Mouse (Mus musculus) ovary, postnatal 10 days (tissue): ENCODE measurements at regions not wholly inside any gene's neighbourhood (a gene's known extent, or its start where the extent isn't known, plus 50 kb on each side); places are given as distances from the start of the nearest gene placed in this dataset.

ENCODE experiments used
- DNase-seq: peaks from one replicate; pipeline ENCODE4 v3.0.0; 2022; ENCODE audit warnings: low spot score

DNA sequence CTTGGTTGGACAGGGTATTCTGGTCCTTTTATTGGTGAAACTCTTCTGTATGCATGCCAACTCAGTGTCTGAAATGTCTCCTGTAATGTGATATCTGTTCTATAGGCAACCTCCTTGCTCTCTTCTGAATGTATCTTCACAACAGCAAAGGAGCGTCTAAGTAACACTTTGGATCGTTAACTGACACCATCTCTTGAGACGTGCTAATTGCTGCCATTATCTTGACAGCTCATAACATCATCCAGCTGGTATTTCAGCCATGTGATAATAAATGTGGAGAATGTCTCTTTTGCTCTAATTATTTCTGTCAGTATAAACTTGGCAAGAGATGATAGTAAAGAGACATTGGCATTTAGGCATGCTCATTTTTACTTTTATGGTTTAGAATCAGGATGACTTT, 68.8 kb upstream of the Col8a1 start:
- no peak for DNase-seq

DNA sequence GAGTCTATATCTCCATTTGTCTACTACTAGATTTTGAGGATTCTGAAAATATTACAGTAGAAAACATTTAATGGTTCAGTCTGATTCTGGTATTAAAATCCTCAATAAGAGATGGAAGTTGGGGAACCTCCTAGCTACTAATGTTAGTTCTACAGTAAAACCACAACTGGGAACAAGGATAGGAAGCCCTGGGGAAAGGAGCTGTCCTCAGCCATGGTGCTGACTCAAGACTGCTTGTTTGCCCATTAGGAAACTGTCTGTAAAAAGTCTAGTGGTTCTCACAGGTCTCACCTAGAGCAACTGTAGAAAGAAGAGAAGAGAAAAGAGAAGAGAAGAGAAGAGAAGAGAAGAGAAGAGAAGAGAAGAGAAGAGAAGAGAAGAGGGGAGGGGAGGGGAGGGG, 90.9 kb upstream of the Col8a1 start:
- DNase-seq = no peak

DNA sequence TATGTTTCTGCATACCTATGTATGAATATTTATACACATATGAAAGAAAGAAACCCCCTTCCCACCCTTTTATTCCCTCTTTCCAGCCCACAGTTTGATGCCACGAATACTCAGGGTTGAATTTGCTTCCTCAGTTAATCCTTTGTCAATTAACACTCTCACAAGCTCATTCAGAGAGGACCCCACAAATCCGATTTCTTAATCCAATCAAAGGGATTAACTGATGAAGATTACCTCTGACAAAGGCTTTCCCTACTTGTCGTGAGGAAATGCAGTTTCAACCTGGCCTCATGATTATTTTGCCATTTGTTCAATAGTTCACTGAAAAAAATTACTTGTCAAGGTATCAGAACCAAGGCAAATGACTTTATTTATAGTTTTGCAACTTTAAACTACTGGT, 91.8 kb upstream of the Col8a1 start:
- DNase-seq = no peak

DNA sequence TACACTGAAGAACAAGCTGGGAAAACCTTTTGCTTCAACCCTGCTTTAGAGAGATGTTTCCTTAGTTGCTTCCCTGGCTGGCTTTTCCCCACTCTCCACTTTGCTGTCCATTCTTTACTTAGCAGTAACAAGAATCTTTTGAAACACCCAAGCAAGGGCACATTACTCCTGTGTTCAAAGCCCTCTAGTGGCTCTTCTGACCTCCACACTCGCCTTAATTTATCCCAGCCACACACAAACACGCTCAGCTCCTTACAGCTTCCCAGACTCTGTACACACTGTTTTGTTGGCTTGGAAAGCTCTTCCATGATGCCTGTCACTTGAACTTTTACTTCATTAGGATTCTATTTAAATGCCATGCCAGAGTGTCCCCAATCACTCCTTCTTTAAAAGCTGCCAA, 97.3 kb upstream of the Col8a1 start:
- DNase-seq = no peak

DNA sequence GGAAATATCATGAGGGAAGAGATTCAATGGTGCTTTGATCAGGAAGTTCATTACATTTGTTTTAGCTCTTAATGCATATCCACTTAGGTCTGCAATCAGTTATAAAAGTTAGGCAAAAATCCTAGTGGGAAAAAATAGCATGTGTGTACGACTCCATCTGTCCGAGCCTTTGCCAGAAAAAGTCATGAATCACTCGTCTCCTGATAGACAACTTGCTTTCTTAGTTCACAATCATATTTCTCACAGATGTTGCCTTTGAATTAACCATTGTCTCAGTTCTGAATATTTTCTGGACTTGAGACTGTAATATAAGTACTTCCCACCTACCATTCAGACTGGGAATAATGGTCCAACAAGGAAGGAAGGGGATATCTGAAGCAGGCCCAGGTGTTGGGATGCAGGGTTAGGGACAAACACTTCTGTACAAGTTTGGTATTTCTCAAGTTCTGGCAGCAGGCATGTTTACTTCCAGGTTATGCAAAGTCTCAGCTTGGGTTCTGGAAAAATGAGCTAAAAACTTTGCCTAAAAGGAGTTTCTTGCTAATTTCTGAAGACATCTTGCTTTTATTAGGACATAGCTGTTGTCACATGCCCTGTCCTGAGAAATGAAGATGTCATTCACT, 98.4 kb upstream of the Col8a1 start:
- no peak for DNase-seq

DNA sequence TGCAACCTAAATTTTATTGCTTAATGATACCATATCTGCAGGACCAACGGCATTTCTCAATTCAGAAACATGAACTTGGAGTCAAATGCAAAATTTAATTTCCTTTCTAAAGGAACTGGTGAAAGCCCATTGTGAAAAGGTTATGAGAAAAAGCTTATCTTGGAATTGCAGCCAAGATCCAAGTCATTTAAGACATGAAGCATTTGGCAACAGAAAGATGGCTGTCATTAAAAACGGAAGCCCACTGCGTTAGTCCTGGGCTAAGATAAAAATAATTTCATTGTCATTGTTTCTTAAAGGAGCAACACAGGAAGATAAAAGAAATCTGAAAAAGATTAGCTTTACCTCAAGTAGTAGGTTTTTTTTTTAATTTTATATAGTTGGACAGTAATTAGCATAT, 99.2 kb upstream of the Col8a1 start:
- DNase-seq = no peak

DNA sequence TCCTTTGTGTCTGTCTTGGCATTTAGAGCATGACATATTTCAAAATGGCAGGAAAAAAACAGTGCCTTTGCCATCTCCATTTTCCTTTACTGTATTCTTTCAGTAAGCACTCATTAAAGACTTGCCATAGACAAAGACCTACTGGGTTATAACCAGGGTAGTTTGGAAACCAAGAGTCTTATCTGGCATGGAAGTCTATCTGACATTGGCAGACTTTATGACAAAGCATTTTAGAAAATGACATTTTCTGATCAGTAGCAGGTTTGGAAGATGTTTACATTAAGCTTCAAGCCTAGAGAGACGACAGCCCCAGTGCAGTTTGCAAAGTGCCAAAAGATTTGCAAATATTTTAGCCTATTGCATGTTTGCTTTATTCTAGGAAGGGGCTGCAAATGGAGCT, 102.5 kb upstream of the Col8a1 start:
- DNase-seq = no peak

DNA sequence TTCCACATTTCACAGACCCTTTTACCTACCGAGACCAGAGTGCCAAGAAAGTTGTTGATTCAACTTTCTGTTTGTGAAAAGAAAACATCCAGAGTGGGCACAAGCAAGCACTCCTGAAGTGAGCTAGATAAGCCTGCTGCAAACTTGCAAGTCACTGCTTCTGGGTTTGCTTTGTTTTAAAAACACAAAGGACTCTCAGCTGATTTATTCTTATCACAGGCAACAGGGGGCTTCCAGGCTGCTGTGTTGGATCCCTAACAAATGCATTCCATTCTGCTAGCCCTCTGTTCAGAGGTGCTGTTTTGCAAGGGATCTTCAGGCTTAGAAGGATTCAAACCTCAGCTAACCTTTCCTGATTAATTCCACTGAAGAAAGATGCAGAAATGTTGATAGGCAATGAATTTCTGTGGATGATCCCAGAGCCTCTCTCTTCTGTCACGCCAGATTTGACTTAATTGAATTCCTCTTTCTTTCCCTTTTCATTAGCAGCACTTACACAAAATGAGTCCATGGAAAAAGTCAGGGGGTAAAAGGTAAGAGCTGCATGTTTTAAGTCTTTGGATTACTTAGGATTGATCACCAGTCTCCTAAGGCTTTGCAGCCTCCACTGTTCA, 103.7 kb upstream of the Col8a1 start:
- DNase-seq = no peak

DNA sequence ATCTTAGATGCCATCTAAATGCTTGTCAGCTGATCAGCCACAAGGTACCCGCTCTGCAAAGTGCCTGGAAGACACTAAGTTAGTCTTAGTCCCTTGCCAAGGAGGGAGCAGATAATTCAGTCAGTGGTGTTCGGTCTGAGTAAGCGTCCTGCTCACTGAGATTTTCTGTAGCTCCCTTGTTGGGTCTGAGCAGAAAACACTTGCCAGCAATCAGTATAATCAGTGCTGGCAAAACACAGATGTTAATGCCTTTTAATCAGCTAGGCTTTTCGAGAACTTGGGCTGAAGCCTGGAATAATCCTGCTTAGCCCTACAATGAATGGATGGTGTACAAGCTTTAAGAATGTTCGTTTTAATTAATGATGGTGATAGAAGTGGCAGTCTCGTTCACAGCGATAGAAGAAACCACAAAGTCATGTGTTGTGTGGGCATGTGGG, 104.2 kb upstream of the Col8a1 start:
- no peak for DNase-seq

DNA sequence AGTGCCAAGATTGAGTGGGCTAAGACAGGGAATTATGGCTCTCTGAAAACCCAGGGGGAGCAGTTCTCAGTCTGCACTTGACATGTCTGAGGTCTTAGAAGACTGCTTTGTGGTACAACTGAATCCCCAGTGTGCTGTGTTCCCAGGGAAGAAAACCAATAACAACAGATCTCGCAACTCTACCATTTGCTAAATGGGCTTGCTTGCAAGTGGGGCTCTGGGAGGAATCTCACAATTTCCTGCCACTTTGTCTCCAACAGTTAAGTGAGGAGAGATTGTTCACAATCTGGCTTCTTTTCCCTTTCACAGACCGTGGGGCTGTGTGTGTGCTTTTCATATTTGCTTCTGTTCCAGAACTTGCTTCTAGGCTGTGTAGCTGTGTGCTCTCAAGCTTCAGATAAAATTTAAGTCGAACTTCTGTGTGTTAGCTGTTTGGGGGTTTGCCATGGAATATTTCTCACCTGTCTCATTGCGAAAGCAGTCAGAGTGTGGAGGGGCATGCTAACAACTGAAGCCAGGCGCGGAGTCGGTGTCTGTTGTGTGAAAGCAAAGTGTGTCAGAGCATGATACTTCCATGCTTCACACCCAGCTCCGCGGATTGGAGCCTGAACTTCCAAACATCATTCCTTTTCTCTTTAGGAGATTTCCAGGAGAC, 108.8 kb upstream of the Col8a1 start:
- DNase-seq = no peak

DNA sequence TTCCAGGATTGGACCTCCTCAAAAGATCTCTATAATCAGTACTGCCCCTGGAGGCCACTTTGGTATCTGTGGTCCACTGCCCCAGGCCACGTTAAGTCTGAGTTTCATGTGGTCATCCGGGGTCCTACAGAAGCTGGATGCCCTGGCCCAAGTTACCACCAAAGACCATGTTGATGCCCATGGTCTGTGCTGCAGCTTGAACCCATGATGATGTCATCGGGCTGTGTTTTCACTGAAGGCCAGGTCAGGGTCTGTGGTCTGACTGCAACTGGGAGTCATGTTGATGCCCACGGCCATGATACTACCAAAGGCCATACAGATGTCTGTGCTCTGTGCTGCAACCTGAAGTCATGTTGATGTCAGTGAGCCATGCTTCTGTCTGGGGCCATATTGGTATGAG, 122.3 kb upstream of the Col8a1 start:
- no peak for DNase-seq

DNA sequence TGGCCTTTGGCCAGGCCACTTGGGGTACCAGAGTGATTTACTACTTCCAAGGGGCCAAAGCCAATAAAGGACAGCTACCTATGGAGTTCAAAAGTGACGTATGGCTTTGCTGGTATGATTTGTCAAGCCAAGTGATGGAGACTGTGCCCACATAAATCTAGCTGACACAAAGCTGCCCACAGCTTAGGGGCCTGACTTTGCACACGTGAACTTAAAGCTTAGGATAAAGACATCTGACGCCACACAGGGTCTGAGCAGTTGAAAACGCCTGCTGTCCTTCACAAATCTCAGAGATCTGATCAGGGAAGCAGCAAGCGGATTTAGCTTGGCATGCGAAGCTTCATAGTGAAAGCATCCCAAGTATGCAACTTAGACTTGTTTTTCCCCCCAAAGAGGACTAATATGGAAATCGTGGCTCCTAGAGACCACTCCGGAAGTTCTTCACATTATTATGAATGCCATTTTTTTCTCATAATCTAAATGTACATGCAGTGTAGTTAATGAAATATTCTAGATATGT, 127.1 kb upstream of the Col8a1 start:
- DNase-seq = no peak

DNA sequence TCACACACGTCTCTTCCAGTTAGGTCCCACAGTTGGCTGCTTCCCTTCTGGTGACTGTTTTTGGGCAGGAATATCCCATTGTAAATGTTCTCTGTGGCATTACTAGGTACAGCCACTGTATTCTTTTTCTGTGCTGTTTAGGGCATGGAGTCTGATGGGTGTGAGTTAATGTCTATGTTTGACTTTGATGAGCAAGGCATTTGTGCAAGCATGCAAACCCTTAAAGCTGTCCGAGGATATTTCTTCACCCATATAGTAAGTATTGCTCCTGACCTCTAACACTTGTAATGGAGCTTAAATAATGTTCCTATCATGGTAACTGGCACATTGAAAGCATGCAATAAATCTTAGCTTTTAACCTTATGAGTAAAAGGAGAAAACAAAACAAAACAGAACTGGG, 133.6 kb upstream of the Col8a1 start:
- DNase-seq = no peak

DNA sequence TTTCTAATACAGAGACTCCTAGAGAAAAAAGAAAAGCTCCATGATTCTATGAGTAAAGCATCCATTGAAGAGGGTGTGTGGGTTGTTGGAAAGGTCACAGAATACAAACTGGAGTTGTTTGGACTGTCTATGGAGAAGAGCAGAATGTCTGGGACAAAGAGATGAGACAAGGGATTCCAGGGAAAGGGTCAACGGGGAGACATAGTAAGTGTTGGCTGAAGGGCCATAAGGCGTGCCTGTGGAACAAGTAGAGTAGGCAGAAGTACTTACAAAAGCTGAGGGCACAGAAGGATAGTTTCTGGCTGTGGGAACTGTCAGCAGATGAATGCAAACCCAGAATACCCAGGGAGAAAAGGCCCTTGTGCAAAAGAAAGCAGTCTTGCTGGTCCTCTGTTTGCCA, 134.0 kb upstream of the Col8a1 start:
- DNase-seq = no peak

DNA sequence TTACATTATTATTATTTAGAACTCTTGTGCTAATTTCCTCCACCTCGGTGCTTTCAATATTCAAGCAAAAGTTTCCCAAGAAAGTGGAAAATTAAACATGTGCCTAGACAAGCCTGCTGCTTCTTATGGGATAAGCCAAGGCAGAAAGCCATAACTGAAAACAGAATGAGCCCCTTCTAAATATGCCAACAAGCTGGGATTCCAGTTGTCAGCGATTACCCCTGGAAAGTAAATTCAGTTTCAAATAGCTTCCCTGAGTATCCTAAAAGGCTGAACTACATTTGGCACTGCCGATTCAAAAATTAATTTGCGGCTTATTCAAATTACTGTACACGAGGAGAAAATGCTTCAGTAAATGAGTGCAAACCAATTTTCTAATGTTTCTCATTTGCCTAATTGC, 135.6 kb upstream of the Col8a1 start:
- no peak for DNase-seq

DNA sequence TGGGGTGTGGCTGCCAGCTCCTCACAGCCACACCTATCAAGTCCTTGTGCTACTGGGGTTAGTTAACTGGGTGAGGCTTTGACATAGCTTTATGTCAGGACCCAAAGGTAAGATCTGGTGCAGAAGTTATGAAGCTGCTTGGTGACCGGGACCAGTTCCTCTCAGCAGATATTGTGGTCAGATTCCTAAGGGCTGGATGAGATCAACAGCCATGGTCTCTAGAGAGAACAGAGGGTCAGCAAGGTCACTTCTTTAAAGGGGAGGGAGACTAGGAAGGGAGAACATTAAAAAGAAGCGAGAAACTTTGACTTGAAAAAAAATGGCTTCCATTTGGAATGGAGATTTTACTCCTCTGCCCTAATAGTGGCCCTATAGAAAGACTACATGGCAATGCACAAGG, 138.6 kb upstream of the Col8a1 start:
- DNase-seq = no peak

DNA sequence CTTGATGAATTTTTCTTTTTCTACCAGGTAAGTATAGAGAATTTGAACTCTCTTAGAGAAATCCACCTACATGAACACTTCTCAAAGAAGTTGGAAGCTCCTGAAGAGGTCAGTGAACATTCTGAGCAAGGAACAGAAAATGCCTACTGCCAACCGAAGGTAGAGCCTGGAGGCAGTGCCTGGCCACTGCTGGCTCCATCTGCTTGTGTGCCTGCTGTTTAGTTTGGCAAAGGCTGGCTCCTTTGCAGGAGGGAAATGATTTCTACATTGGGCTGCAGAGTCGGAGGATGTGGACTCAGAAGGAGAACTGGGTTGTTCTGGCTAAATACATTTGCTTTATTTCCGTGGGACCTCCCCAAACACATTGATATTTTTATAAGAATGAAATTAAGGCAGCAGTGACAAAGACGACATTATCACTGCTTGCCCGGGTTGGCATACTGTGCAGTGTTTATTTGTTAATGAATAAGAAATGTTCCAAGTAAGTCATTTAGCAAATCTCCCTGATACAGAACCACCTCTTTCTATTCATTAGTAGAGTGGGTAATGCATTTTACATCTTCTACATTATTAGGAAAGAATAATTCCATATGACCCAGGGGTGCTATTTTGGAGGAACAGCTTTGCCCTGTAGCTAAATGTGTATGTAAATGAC, 139.3 kb upstream of the Col8a1 start:
- no peak for DNase-seq

DNA sequence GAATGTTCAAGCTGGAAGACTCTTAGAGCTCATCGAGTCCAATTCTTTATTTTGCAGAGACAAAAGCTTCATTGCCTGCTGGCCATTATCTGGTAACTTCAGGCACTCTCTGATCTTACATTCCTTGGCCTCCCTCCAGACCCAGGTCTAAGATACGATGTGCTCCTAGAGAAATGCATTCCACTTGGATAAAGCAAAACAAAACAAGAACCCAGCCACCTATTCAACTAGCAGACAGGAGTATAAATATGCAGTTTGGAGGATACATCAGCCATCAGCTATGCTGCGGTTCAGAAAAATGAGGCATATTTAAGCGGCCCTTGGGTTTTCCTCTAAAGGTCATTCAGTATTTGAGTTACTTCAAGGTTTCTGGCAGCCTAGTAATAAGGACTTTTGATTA, 146.5 kb upstream of the Col8a1 start:
- no peak for DNase-seq

DNA sequence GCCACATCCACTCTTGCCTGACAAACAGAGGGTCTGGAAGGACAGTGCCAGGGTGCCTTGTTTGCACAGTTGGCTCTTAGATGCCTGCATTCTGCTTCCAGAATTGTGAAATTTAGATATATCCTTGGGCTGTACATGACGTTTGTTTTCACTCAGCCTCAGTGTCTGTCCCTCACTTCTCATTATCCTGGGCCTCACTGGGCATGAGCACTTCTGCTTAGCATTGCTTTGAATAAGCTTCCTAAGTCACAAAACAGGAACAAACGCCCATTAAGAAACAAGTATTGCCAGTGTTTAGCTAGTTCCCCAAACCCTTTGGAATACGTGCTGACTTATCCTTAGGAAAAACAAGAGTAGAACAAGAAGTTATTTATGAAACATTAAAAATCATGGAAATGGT, 148.0 kb upstream of the Col8a1 start:
- no peak for DNase-seq

DNA sequence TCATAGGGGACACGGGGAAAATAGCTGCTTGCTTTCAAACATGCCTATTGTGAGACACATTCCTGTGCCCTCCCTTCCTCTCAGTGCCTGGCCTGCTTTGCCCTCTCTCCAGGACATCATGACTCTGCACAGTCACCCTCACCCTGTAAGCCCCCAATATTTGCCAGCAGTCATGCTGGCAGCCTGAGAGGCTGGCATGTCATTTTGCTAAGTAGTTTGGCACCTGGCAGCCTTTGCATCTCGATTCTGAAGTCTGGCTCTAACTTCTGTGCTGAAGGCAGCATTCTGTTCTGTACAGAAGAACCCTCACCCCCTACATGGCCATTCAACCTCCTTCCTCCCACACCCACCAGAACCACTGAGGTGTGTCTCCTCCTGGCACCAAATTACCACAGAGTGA, 157.5 kb upstream of the Col8a1 start:
- no peak for DNase-seq

DNA sequence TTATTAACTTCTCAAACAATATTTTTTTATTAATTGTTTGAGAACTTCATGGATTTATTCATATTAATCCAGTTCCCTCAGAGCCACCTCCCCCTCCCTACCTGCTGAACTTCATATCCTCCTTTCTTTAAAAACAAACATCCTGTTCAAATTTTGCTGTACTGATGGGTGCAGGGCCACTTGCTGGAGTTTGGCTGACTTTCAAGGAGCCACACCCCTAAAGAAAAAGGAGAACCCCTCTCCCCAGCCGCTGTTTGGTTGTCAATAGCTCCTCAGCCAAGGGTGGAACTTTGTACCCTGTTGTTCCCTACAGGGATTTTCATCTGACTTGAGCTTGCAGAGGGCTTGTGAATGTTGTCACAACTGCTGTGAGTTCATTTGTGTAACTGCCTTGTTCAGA, 160.0 kb upstream of the Col8a1 start:
- no peak for DNase-seq

DNA sequence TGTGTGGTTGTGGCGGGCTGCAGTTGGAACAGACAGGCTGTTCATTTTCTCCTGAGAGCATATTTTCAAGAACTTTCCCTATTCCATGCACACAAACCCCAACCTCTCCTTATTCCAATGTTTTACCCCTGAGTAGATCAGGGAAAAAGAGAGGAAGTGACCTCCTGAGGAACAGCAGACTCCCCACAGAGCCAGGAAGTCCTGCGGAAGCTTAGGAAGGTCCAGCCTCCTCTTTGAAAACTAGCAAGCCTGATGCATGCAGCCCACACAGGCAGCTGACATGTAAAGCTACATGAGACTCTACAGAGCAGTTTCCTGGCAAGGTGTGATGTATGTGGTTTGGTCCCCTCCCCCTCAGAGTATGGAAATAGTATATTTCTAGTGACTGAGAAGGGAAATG, 160.9 kb upstream of the Col8a1 start:
- DNase-seq = no peak

DNA sequence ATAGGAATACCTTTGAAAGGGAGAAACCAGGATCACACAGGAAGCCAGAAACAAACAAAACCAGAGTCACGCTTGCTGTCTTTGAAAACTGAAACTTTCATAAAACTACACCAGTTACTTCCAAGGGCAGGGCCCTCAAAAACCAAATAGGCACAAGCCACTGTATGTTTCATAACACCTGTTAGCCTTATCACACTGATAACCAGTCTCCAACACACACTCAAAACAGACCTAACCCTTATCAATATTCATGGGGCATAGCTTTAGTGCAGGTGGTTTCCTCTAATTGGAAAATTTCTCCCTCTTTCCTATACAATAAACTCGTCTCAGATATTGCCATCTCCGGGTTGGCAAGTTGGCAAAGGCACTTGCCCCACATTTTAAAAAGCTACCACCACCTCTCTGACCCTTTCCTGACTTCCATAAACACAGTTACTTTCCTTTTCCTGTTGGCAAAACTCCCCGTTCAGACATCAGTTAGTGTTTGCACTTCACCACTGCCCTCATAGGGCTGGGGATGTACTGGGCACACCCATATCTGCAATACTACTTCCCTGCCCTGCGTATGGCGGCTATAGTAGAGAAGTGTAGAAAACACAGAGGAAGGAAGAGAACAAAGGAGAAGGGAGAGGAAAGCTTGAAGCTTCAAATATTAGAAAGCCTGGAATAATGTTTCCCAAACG, 169.1 kb upstream of the Col8a1 start:
- DNase-seq = no peak
